Mouse (Mus musculus) megakaryocyte progenitor cell, adult 5-6 weeks (primary cell): Measurements from ENCODE around the gene Mars. TPM values are rescaled to one million over a fixed set of nuclear protein-coding genes. Genes with fewer than 3 reads are reported as not detected.

ENCODE experiments used
- ATAC-seq: replicated peaks from 2 replicates; pipeline ENCODE4 v1.8.0; 2016; ENCODE audit warnings: mild to moderate bottlenecking, moderate TSS enrichment, inconsistent platforms; ENCODE audit not compliant: poor library complexity
- total RNA-seq, 2 experiments: library from RNA; stranded (forward) in 1 of 2; stranded (reverse) in 1 of 2; fragments of 157-497, 149-512 nt in 1 of 2; fragments of 200-1000 nt in 1 of 2; gene quantifications; 2 replicates each; pipeline versions ENCODE4 v1.2.3 to v1.2.4; 2015 to 2017

Gene Mars
- total RNA-seq, 2 experiments from 2014 or later: 93.1 to 196 TPM

DNA sequence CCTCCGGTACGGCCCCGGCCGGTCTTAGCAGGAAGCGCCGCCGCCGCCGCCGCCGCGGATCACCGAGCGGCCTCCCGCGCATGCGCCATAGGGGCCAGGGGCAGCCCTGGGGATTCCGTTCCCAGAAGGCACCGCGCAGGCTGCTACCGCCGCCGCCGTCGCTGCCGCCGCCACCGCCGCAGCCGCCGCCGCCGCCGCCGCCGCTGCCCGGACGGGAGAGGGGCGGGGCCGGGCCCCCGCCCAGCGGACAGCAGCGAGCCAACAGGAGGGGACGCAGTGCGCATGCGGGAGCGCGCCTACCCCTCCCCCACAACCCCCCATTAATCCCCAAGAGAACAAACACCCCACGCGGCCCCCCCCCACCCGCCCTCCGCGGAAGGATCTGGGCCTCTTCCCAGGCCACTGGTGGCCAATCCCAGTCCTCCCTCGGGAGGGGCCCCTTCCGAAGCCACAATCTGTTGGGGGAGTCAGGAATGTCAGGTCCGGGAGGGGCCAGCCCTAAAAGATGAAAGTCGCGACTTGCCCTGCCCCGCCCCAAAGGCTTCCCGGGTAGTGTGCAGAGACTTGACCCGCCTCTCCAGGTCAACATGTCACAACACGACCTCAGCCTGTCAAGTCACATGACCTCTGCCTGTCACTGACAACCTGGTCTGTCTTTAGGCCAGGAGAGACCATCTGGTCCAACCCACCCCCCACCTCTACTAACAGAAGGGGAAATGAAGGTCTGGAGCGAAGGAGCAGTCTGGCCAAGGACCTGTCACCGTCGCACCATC lies 22.6 kb downstream of the Mars start, which contains the start of gene Mbd6:
TSS of gene Mbd6 (minus strand) at position 219 of the 773 bp plus-strand sequence.
- peak; percentile 28 for ATAC-seq

DNA sequence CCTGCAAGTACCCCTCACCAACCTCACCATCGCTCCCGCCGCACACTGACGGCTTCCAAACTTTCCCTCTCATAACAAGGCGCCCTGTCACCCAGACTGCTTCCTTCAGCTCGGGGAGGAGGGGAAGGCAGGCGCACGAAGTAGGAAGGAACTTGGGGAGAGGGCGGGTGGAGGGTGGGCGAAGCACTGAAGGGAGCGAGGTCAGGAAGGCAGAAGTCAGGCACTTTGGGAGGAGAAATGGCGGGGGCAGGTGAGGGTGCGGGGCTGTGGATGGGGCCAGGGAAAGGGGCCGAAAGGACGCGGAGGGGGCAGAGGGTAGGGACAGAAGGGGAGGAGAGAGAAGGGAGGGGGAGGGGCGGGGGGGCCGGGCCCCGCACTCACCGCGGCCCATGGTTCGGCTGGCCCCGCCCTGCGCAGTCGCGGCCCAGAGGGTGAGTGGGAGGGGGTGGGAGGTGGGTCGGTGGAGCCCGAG lies 23.2 kb downstream of the Mars start:
- ATAC-seq: no peak

GRCm38 (mm10) chr10:127287936-127288293 lies 23.7 kb downstream of the Mars start:
- no peak for ATAC-seq

DNA sequence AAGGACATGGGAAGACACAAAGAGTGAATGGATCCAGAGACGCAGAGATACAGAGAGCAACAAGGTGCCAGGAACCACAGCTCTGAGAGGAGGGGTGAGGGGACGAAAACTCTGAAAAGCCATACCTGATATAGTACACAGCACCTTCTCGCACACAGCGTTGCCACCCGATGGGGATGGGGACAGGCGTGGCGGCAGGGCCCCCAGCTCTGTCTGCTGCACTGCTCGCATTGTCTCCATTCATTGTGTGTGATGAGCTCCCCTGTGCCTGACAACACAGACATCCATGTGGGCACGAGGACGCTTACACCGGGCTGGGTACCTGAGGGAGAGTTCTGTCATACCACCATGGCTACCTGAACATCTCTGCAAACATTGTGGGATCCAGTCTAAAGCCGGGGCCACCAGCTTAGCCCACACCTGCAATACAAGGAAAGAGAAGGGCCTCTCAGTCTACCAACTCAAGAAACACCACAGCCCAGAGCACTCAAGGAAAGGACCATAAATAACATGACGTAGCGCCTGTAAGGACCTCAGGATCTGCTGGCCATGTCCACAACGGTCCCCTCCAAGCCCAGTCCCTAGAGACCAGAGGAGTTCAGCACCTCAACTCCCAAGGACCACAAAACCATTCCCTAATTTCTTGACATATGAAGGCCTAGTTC lies 24.2 kb downstream of the Mars start:
- no peak for ATAC-seq

DNA sequence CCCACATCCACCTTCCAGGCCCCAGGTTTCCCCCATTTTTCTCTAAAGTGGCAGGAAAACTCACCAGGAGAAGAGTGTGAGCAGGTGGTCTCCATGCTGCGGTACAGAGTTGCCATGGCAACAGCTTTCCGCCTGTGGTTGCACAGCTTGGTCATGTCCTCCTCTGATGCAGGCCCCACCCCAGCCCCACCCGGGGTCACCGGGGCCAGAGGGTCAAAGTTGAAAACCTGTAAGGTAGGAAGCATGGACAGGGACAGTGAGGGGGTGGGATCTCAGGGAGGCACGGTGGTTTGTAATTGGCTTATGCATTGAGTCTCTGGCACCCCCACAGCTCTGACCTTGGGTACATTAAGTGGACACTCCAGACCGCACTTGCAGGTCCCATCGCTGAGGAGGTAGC lies 24.9 kb downstream of the Mars start:
- ATAC-seq: no peak

DNA sequence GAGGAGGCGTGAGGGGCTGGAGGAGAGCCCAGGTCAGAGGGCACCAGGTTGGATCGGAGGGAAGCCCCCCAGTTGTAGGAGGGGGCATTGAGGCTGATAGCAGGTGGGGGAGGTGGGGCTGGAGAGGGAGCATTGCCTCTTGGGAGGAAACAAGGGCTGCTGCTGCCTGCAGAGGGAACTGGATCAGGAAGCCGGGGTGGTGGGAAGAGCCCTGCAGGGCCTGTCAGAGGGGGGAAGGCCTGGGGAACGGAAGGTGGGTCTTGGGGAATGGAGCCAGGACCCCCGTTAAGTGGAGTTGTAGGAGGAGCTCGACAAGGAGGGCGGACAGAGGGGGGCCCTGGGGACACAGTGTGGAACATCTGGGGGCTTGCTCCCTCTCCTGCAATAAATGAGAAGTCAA lies 25.4 kb downstream of the Mars start:
- ATAC-seq: no peak

- ATAC-seq: no peak
These were observed 25.9 kb downstream of the Mars start for GRCm38 (mm10) chr10:127285644-127286043.

- no peak for ATAC-seq
These were observed 26.7 kb downstream of the Mars start for GRCm38 (mm10) chr10:127284724-127285500.

DNA sequence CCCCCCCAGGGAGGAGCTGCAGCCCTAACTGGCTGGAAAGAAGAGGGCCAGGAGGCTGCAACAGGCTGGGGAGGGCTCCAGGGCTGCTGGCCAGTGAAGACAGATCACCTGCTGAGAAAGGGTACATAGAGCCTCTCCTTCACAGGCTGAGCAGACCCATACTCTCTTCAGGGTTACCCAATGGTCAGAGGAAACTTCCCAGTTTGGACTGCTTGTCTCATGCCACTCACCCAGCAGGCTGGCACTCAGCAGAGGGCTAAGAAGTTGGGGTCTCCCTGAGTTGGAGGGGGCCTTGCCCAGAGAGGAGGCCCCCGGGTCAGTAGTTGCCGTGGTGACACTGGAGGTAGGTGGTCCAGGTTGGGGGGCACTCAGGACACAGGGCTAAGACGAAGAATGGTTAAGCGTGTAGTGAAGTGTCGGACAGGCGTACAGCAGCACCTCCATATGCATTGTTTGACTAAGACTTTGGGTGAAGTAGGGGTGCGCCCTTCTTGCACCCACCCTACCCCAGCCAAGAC lies 27.4 kb downstream of the Mars start:
- no peak for ATAC-seq

DNA sequence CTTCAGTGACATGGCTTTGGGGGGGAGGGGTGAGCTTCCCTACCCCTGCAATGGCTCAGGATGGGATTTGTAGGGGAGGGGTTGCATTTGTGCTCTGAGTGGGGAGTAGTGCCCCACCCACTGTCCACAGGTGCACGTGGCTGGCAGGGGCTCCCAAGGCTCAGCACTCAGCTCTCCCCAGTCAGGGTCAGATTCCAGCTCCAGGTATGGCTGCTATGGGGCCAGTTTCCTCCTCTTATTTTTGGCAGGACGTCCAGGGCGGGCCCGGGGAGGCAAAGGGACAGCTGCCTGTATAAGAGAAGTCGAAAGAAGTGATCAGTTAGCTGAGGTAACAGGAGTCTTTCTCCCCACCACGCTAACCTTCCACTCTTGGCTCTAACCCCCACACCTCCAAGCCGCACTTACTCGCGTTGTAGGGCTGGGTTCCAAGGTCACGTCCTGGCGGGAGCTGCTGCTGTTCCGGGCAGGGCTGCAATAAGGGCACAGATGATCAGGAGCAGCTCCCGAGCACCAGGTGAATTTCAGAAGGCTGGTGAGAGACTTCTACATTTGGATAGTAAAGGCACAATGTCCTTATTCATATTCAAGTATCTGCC lies 28.9 kb downstream of the Mars start:
- ATAC-seq: no peak

GRCm38 (mm10) chr10:127281316-127281715 lies 30.3 kb downstream of the Mars start:
- ATAC-seq: no peak

- no peak for ATAC-seq
These were observed 31.9 kb downstream of the Mars start for GRCm38 (mm10) chr10:127279730-127280129.

- ATAC-seq: no peak
These were observed 37.1 kb downstream of the Mars start for GRCm38 (mm10) chr10:127274261-127275022.

DNA sequence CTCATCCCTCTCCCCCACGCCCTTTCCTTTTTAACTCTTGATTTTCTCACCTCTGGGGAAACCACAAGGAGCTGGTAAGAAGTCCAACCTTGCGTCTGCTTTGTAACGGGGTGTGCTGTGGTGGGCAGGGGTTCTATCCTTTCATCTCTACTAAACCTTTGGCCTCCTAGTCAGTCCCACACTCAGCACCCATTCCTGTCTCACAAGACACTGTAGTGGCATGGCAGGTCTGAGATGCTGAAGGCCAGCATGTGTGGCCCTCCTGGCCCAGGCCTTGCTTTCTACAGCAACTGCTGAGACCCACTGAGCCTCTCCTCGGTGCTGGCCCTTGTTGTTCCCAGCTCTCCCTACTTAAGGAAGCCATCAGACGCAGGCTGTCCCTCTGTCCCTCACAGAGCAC lies 39.2 kb downstream of the Mars start:
- no peak for ATAC-seq

- ATAC-seq: no peak
These were observed 41.7 kb downstream of the Mars start for GRCm38 (mm10) chr10:127269884-127270283.

- ATAC-seq: no peak
These were observed 42.5 kb downstream of the Mars start for GRCm38 (mm10) chr10:127269036-127269435.

- ATAC-seq: no peak
These were observed 43.2 kb downstream of the Mars start for GRCm38 (mm10) chr10:127268401-127268800.

DNA sequence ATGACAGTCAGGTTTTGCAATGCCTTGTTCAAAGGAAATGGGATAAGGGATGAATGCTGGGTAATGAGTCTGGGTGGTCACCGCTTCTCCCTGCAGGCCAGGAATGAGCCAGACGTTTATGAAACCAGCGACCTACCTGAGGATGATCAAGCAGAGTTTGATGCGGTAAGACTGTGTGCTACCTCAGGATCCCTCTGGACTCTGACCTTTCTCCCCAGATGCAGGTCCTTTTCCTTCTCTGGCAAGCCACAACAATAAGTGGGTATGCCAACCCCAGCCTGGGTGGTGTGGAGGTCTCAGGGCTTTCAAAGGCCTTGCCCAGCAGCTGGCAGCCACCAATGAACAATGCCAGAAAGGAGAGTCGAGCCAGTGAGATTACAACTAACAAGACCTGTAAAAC lies 44.3 kb downstream of the Mars start:
- no peak for ATAC-seq

DNA sequence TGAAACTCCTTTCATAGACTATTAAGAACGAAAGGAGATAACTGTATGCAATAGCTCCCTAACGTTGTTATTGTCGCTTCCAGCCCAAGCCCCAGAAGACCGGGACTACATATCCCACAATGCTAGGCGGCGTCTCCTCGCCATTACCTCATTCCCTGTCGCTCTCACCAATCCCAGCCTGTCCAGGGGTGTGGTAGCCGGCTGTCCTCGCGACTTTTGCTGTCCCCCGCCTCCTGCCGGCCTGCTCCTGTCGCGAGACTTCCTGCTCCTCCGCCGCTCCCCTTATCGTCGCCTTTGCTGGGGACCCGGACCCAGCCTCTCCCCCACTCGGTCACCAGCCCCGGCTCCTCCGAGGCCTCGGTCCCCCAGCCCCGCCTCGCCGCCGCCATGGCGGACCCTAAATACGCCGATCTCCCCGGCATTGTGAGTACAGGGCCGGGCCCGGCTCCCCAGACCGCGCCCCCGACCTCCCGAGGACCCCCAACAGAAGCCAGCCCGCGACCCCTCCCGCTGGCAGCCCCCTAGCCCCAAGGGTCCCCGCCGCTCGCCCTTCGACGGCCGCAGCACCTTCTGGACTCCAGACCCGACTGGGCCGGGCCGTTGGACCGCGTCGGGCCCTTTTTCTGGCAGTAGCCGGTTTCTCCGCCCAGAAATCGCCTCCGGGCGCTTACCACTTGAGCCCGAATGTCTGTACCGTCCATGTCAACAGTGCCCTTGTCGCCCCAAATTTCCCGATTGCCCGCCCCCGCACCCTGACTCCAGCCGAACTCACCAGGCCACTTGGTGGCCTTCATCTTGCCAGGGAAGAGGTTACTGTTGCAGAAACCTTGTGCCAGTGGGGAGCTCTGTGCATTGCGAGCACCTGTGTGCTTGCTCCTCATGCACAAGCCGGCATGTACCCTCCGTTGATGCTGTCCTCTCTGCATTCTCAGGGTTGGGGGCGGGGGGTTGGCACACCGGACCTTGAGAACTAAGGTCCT lies 45.2 kb downstream of the Mars start, which contains the start of gene Dctn2:
TSS of gene Dctn2 (plus strand) at position 257 of the 980 bp plus-strand sequence.
- peak; percentile 96 for ATAC-seq
